Mouse (Mus musculus): ENCODE measurements at regions not wholly inside any gene's neighbourhood (a gene's known extent, or its start where the extent isn't known, plus 50 kb on each side); places are given as distances from the start of the nearest gene placed in this dataset.

DNA sequence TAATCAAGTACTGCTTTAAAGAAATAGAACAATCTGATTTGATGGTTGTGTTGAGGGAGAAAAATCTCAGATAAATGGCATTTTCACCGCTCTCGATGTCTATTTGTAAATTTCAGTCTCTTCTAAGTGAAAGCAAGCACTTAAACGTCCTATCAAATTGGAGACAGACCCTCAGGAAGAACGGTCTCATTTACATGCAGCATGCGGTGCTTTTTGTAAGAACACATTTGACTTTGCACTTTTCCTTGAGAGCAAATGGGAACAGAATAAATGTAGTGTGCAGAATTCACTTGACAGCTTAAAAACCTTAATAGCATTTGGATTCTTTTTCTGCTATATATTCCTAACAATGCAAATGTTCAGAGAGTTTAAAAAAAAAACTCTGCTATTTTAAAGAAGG is 1002.0 kb downstream of the Robo1 start:
- H3K27ac ChIP-seq (ENCODE audit: low read depth), result no peak overlapping the region
- WGBS, result 69% methylated on average over 5 of the region's 5 CpGs
- no peak overlapping the region for H3K9ac ChIP-seq
- H3K4me3 ChIP-seq (ENCODE audit: low read depth, low read length), result no peak overlapping the region
- H3K4me2 ChIP-seq, result no peak overlapping the region
- H3K36me3 ChIP-seq (ENCODE audit: insufficient read depth), result no peaks in the 10 kb centered on the region
- ATAC-seq (ENCODE audit: insufficient read depth) (no peak), DNase-seq (no peak)
- H3K27me3 ChIP-seq (ENCODE audit: insufficient read depth, low read length), result no peaks in the 10 kb centered on the region
- TF ChIP-seq CTCF (IDR thresholded peaks at IDR 0.05; ENCODE audit: low read depth), result no peak
- no peaks in the 10 kb centered on the region for H3K4me1 ChIP-seq (ENCODE audit: insufficient read depth)
- no peaks in the 10 kb centered on the region for H3K9me3 ChIP-seq (ENCODE audit: low read depth, low read length)

DNA sequence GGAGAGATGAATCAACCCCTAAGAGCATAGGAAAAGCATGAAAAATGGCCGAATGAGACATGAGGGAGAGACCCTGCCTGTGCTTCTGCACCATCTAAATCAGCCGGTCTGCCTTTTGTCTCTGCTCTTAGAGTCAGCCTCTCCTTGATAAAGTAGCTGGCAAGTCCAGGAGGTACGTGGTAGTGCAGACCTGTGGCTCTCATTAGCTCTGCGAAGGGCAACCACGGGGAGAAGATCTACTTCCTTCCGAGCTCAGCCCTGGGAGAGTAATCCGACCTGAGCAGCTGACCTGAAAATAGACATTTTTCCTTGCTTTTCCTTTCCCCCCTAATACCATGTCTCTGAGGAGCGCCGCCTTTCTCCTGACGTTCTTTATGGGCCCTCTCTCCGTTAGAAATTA is 971.8 kb downstream of the Robo1 start:
- Histone ChIP-seq H3K9me3 (ENCODE audit: low read depth, low read length) (no peaks in the 10 kb centered on the region), H3K4me2 (no peak overlapping the region), H3K4me1 (ENCODE audit: insufficient read depth) (no peaks in the 10 kb centered on the region), H3K4me3 (ENCODE audit: low read depth, low read length) (no peak overlapping the region), H3K27ac (ENCODE audit: low read depth) (no peak overlapping the region), H3K36me3 (ENCODE audit: insufficient read depth) (no peaks in the 10 kb centered on the region), H3K9ac (no peak overlapping the region), H3K27me3 (ENCODE audit: insufficient read depth, low read length) (no peaks in the 10 kb centered on the region)
- DNase-seq (no peak), ATAC-seq (ENCODE audit: insufficient read depth) (no peak)
- no peak for TF ChIP-seq CTCF (IDR thresholded peaks at IDR 0.05; ENCODE audit: low read depth)
- WGBS, result 59% methylated on average over 11 of the region's 11 CpGs

DNA sequence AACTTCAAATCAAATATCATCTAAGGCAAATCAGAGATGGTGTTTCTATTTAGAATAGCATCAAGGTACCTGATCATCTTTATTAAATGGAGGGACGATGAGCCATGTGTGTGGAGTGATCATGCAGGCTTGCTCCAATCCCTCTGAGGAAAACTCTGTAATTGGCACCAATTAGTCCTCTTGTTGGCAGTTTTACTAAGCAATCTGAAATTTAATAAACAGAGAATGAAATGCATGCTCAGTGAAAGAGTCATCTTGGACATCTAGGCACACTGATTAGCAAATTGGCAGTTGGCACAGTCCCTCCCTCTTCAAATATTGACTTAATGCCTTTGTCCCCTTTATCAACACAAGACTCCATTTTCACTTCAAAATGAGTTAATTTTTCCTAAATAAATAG is 951.6 kb downstream of the Robo1 start:
- H3K27me3 ChIP-seq (ENCODE audit: insufficient read depth, low read length), result no peaks in the 10 kb centered on the region
- no peak overlapping the region for H3K9ac ChIP-seq
- no peak overlapping the region for H3K27ac ChIP-seq (ENCODE audit: low read depth)
- H3K4me2 ChIP-seq, result no peak overlapping the region
- no peak overlapping the region for H3K4me3 ChIP-seq (ENCODE audit: low read depth, low read length)
- no peak for ATAC-seq (ENCODE audit: insufficient read depth)
- TF ChIP-seq CTCF (IDR thresholded peaks at IDR 0.05; ENCODE audit: low read depth), result no peak
- no peak for DNase-seq
- 89% methylated on average over 1 of the region's 1 CpGs for WGBS
- no peaks in the 10 kb centered on the region for H3K9me3 ChIP-seq (ENCODE audit: low read depth, low read length)
- no peaks in the 10 kb centered on the region for H3K4me1 ChIP-seq (ENCODE audit: insufficient read depth)
- H3K36me3 ChIP-seq (ENCODE audit: insufficient read depth), result no peaks in the 10 kb centered on the region

DNA sequence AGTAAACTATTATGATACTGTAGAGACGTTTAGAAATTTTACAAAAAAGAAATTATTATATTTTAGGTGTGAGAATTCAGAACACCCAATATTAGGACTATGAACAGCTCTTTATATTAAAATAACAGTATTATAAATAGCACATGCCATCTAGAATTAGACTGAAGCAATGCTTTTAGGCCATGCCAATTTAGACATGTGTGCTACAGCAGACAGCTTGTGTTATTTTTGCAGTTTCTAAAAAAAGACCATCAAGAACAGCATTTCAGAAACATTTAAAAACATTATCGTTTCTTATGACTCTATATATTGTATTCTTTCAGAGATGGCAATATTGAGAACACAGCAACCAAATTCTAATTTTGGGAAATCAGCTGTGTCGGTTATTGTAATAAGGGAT is 951.2 kb downstream of the Robo1 start:
- Histone ChIP-seq H3K9ac (no peak overlapping the region), H3K9me3 (ENCODE audit: low read depth, low read length) (no peaks in the 10 kb centered on the region), H3K4me3 (ENCODE audit: low read depth, low read length) (no peak overlapping the region), H3K36me3 (ENCODE audit: insufficient read depth) (no peaks in the 10 kb centered on the region), H3K4me1 (ENCODE audit: insufficient read depth) (no peaks in the 10 kb centered on the region), H3K27me3 (ENCODE audit: insufficient read depth, low read length) (no peaks in the 10 kb centered on the region), H3K27ac (ENCODE audit: low read depth) (no peak overlapping the region), H3K4me2 (no peak overlapping the region)
- 82% methylated on average over 3 of the region's 3 CpGs for WGBS
- no peak for ATAC-seq (ENCODE audit: insufficient read depth)
- no peak for TF ChIP-seq CTCF (IDR thresholded peaks at IDR 0.05; ENCODE audit: low read depth)
- DNase-seq, result no peak

DNA sequence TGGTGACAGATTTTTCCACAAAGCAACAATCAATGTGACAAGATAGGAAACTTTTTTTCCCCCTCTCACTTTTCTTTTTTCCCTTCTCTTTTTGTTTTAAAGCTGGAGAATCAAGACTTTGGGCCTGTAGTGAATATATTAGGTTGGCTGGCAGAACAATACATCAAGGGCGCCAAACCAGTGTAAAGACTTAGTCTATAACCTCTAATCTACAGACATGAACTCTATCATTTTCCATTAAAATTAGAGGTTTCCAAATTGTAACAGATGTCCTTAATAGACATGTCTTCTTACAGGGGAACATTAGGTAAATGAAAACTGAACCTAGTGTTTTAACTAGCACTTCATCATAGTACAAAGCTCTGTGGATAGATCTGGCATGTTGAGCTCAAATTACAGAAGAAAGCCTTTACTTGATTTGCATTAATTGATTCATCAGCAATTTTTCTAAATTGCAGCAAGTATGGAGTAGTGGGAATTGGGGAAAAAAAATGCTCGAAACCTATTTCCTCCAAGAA is 937.0 kb downstream of the Robo1 start:
- ATAC-seq (ENCODE audit: insufficient read depth) (no peak), DNase-seq (no peak)
- H3K27me3 ChIP-seq (ENCODE audit: insufficient read depth, low read length), result no peaks in the 10 kb centered on the region
- no peak for TF ChIP-seq CTCF (IDR thresholded peaks at IDR 0.05; ENCODE audit: low read depth)
- H3K36me3 ChIP-seq (ENCODE audit: insufficient read depth), result no peaks in the 10 kb centered on the region
- no peak overlapping the region for H3K27ac ChIP-seq (ENCODE audit: low read depth)
- H3K9me3 ChIP-seq (ENCODE audit: low read depth, low read length), result no peaks in the 10 kb centered on the region
- no peak overlapping the region for H3K9ac ChIP-seq
- 76% methylated on average over 2 of the region's 2 CpGs for WGBS
- no peak overlapping the region for H3K4me2 ChIP-seq
- H3K4me3 ChIP-seq (ENCODE audit: low read depth, low read length), result no peak overlapping the region
- H3K4me1 ChIP-seq (ENCODE audit: insufficient read depth), result no peaks in the 10 kb centered on the region

GRCm38 (mm10) chr16:73230599-73230998 is 922.5 kb downstream of the Robo1 start:
- Histone ChIP-seq H3K4me2 (no peak overlapping the region), H3K9ac (no peak overlapping the region), H3K9me3 (ENCODE audit: low read depth, low read length) (no peaks in the 10 kb centered on the region), H3K4me1 (ENCODE audit: insufficient read depth) (no peaks in the 10 kb centered on the region), H3K4me3 (ENCODE audit: low read depth, low read length) (no peak overlapping the region), H3K36me3 (ENCODE audit: insufficient read depth) (no peaks in the 10 kb centered on the region), H3K27ac (ENCODE audit: low read depth) (no peak overlapping the region), H3K27me3 (ENCODE audit: insufficient read depth, low read length) (no peaks in the 10 kb centered on the region)
- TF ChIP-seq CTCF (IDR thresholded peaks at IDR 0.05; ENCODE audit: low read depth), result no peak
- DNase-seq (no peak), ATAC-seq (ENCODE audit: insufficient read depth) (no peak)
- 64% methylated on average over 2 of the region's 2 CpGs for WGBS

- WGBS, result 89% methylated on average over 4 of the region's 4 CpGs
- DNase-seq (no peak), ATAC-seq (ENCODE audit: insufficient read depth) (no peak)
- Histone ChIP-seq H3K4me2 (no peak overlapping the region), H3K4me1 (ENCODE audit: insufficient read depth) (no peaks in the 10 kb centered on the region), H3K27me3 (ENCODE audit: insufficient read depth, low read length) (no peaks in the 10 kb centered on the region), H3K9me3 (ENCODE audit: low read depth, low read length) (no peaks in the 10 kb centered on the region), H3K9ac (no peak overlapping the region), H3K4me3 (ENCODE audit: low read depth, low read length) (no peak overlapping the region), H3K36me3 (ENCODE audit: insufficient read depth) (no peaks in the 10 kb centered on the region), H3K27ac (ENCODE audit: low read depth) (no peak overlapping the region)
- no peak for TF ChIP-seq CTCF (IDR thresholded peaks at IDR 0.05; ENCODE audit: low read depth)
These were observed 909.4 kb downstream of the Robo1 start for GRCm38 (mm10) chr16:73217555-73217954.

DNA sequence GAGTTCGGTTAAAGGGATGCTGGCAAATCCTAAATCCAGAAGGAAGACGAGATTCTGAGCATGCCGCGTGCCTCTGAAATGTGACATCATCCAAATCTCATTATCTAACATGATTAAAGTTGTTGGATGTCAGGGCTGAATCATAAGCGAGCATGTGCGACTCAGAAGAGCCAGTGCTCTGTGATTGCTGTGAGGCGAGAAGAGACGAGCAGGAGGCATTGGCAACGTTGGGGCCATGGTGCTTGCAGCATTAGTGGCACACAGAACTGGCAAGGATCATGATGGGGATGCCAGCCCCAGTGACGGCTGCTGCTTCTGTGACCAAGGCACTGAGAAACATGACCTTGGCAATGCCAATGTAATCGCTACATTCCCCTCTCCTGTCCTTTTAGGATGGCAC is 895.4 kb downstream of the Robo1 start:
- no peaks in the 10 kb centered on the region for H3K4me1 ChIP-seq (ENCODE audit: insufficient read depth)
- no peak overlapping the region for H3K4me2 ChIP-seq
- no peak overlapping the region for H3K4me3 ChIP-seq (ENCODE audit: low read depth, low read length)
- DNase-seq (no peak), ATAC-seq (ENCODE audit: insufficient read depth) (no peak)
- H3K36me3 ChIP-seq (ENCODE audit: insufficient read depth), result no peaks in the 10 kb centered on the region
- TF ChIP-seq CTCF (IDR thresholded peaks at IDR 0.05; ENCODE audit: low read depth), result no peak
- no peak overlapping the region for H3K9ac ChIP-seq
- 79% methylated on average over 11 of the region's 11 CpGs for WGBS
- no peaks in the 10 kb centered on the region for H3K27me3 ChIP-seq (ENCODE audit: insufficient read depth, low read length)
- H3K27ac ChIP-seq (ENCODE audit: low read depth), result no peak overlapping the region
- H3K9me3 ChIP-seq (ENCODE audit: low read depth, low read length), result no peaks in the 10 kb centered on the region
